Mouse (Mus musculus): ENCODE measurements around the gene Oxsr1. TPM values are rescaled to one million over a fixed set of nuclear protein-coding genes. Genes with fewer than 3 reads are reported as not detected.

Gene Oxsr1
- total RNA-seq, 2 experiments from 2014 or later = 16.9 to 29.1 TPM

GRCm38 (mm10) chr9:119339106-119339505, 16.9 kb upstream of the Oxsr1 start:
- ATAC-seq (replicated peaks; ENCODE audit: poor library complexity) = no peak

- ATAC-seq (replicated peaks; ENCODE audit: poor library complexity) = no peak
Observed at GRCm38 (mm10) chr9:119338350-119338749, 16.1 kb upstream of the Oxsr1 start.

DNA sequence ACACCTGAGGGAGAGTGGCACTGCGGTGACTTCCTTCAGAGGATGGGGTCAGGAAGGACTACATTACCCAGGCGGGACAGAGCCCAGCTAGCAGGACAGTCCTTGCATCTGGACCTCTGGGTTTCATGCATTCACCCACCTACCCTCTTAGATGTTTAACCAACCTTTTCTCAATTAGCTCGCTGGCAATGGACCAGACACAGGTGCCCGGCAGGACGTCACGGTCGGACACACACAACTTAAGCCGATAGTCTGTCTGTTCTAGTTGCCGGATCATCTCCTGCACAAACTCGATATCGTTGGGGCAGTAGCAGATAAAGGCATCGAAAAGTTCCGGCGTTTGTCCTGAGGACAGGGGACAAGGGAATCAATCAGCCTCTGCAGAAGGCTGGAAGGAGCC, 15.6 kb upstream of the Oxsr1 start:
- no peak for ATAC-seq (replicated peaks; ENCODE audit: poor library complexity)

- no peak for ATAC-seq (replicated peaks; ENCODE audit: poor library complexity)
Observed at GRCm38 (mm10) chr9:119335571-119335970, 13.3 kb upstream of the Oxsr1 start.

GRCm38 (mm10) chr9:119334834-119335233, 12.6 kb upstream of the Oxsr1 start:
- ATAC-seq (replicated peaks; ENCODE audit: poor library complexity) = no peak

GRCm38 (mm10) chr9:119334324-119334723, 12.1 kb upstream of the Oxsr1 start:
- peak; percentile 96 for ATAC-seq (replicated peaks; ENCODE audit: poor library complexity)

GRCm38 (mm10) chr9:119330186-119330963, 8.1 kb upstream of the Oxsr1 start:
- ATAC-seq (replicated peaks; ENCODE audit: poor library complexity) = no peak

DNA sequence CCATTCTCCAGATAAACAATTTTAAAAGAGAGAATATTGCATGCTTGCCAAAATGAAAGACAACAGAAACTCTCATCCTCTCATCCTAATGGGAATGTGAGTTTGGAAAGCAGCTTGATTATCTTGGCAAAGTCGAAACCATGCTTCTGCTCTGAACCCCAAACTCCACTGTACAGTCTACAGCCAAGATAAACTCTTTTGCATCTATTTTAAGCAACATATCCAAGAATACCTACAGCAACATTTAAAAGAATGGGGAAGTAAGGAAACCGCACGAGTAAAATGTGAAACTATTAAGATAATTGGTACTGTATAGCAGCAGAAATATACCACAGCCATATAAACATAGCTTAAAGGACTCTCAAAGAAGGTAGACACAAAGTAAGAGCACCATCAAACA, 6.3 kb upstream of the Oxsr1 start:
- peak; percentile 63 for ATAC-seq (replicated peaks; ENCODE audit: poor library complexity)

DNA sequence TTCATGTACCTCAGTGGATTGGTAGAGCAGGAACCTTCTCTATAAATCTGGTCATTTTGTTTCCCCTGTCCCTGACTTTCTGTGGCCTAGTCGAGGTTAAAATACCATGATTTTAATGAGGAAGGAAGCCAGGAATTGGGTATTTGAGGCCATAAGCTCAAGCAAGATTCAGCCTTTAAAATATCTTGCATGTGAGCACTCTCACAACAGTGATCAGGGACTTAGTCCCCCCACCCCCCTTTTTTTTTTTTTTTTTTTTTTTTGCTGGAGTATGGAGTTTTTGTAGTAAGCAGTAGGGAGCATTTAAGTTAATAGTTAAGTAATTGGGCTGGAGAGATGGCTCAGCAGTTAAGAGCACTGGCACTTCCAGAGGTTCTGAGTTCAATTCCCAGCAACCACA, 1.9 kb upstream of the Oxsr1 start:
- no peak for ATAC-seq (replicated peaks; ENCODE audit: poor library complexity)

DNA sequence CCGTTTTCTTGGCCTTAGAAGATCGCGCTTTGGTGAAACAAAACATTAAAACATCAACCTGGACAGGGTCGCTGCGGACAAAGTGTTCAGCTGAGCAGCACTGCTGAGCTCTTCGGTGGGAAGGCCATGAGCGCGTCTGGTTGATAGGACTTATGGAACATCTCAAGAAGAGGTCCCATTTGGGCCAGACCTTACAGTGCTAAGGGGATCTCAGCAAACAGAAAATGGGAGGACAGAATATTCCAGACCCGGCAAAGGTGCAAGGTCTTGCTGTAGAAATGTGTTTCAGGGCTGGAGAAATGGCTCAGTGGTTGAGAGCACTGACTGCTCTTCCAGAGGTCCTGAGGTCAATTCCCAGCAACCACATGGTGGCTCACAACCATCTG, 1.0 kb upstream of the Oxsr1 start:
- no peak; the same call in 1 of the 2 replicates for ATAC-seq (replicated peaks; ENCODE audit: poor library complexity)

GRCm38 (mm10) chr9:119321392-119322229, 616 bp downstream of the Oxsr1 start:
- peak; percentile 1; the same call in 1 of the 2 replicates for ATAC-seq (replicated peaks; ENCODE audit: poor library complexity)

DNA sequence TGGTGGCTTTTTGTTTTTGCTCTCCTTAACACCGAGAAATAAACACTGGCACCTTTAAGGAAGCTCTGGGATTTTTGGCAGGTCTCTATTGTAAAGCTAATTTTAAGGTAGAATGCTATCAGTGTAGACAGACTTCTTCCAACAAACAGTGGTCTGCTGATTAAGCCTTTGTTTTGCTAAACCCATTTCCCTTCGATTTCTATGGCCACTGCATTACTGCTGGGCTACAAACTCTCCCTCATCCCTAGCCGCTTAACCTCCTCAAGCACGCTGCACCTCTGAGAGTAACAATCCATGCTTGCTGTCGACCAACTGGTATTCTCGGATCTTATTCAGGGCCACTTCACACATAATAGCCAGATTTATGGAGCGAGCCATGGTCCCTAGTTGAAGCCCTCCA, 1.3 kb downstream of the Oxsr1 start:
- ATAC-seq (replicated peaks; ENCODE audit: poor library complexity) = no peak

GRCm38 (mm10) chr9:119320446-119320845, 1.8 kb downstream of the Oxsr1 start:
- ATAC-seq (replicated peaks; ENCODE audit: poor library complexity) = no peak

GRCm38 (mm10) chr9:119318891-119319290, 3.3 kb downstream of the Oxsr1 start:
- ATAC-seq (replicated peaks; ENCODE audit: poor library complexity) = no peak

DNA sequence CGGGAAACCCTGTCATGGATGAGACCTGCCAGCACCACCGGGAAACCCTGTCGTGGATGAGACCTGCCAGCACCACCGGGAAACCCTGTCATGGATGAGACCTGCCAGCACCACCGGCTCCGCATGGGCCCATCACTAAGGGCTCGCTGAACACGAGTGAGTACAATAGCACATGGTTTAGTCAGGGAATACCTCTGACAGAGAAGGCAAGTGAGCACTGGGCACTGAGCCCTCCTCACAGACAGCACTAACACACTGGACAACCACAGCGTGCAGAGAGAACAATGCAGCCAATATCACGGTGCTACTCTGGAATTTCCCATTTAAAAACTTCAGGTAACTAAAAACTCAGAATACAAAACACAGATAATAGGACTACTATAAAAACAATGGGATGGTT, 9.1 kb downstream of the Oxsr1 start:
- no peak for ATAC-seq (replicated peaks; ENCODE audit: poor library complexity)

- ATAC-seq (replicated peaks; ENCODE audit: poor library complexity) = no peak
Observed at GRCm38 (mm10) chr9:119309067-119309466, 13.2 kb downstream of the Oxsr1 start.

- ATAC-seq (replicated peaks; ENCODE audit: poor library complexity) = no peak
Observed at GRCm38 (mm10) chr9:119305863-119306262, 16.4 kb downstream of the Oxsr1 start.

GRCm38 (mm10) chr9:119298563-119298962, 23.7 kb downstream of the Oxsr1 start:
- ATAC-seq (replicated peaks; ENCODE audit: poor library complexity) = no peak

DNA sequence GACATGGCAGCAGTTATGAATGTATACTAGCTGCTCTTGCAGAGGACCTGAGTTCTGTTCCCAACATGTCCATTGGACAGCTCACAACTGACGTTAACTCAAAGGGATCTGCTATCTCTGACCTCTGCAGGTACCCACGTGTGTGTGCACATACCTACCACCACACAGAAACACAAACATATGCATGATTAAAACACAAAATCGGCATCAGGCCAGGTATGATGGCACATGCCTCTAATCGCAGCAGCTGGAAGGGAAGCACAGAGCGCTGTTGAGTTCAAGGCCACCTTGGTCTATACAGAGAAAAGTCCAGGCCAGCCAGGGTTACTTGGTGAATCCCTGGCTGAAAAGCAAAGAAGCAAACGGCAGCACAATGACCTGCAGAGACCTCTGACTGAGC, 24.5 kb downstream of the Oxsr1 start:
- ATAC-seq (replicated peaks; ENCODE audit: poor library complexity) = no peak

GRCm38 (mm10) chr9:119290791-119291190, 31.4 kb downstream of the Oxsr1 start:
- no peak for ATAC-seq (replicated peaks; ENCODE audit: poor library complexity)

- peak; percentile 82 for ATAC-seq (replicated peaks; ENCODE audit: poor library complexity)
Observed at GRCm38 (mm10) chr9:119280894-119281682, 41.1 kb downstream of the Oxsr1 start.

Data from megakaryocyte progenitor cell, adult 5-6 weeks (primary cell).